Mouse (Mus musculus) ES-E14 (cell line): ENCODE measurements around the gene Ehbp1l1.

Source experiments
- CHD2 ChIP-seq: IDR thresholded peaks from 2 replicates; pipeline ENCODE4 v1.6.1; 2014; ENCODE audit warnings: mild to moderate bottlenecking, low read depth, low read length, inconsistent platforms
- ZC3H11A ChIP-seq: IDR thresholded peaks from 2 replicates; pipeline ENCODE4 v1.6.1; 2012; ENCODE audit warnings: low read depth, mild to moderate bottlenecking, inconsistent platforms, low read length, borderline replicate concordance
- ZNF384 ChIP-seq: IDR thresholded peaks from 2 replicates; pipeline ENCODE4 v1.6.1; 2012; ENCODE audit warnings: low read depth, low read length, inconsistent platforms

DNA sequence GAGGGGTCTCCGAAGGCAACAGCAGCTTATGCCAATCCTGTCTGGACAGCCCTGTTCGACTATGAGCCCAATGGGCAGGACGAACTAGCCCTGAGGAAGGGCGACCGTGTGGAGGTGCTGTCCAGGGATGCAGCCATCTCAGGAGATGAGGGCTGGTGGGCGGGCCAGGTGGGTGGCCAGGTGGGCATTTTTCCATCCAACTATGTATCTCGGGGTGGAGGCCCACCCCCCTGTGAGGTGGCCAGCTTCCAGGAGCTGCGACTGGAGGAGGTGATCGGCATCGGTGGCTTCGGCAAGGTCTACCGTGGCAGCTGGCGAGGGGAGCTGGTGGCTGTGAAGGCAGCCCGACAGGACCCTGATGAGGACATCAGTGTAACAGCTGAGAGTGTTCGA is 35.8 kb downstream of the Ehbp1l1 start:
- no peak for TF ChIP-seq ZNF384
- no peak for TF ChIP-seq ZC3H11A
- no peak for TF ChIP-seq CHD2
